Mouse (Mus musculus) urinary bladder, postnatal 14 days (tissue): ENCODE measurements at regions not wholly inside any gene's neighbourhood (a gene's known extent, or its start where the extent isn't known, plus 50 kb on each side); places are given as distances from the start of the nearest gene placed in this dataset.
"Not testable (repeated sequence)": the region's sequence is repeated elsewhere in the genome, so short reads cannot be mapped to it uniquely, and the experiment has no call there.

ENCODE experiments used
- DNase-seq: peaks from one replicate; pipeline ENCODE4 v3.0.0; 2021; ENCODE audit warnings: low spot score

GRCm38 (mm10) chr1:102062268-102062667 is 2289.7 kb downstream of the Cntnap5b start:
- no peak for DNase-seq

GRCm38 (mm10) chr1:102105658-102106057 is 2333.1 kb downstream of the Cntnap5b start:
- no peak for DNase-seq

- DNase-seq = no peak
These were observed 2366.5 kb downstream of the Cntnap5b start for GRCm38 (mm10) chr1:102139021-102139420.

GRCm38 (mm10) chr1:102146368-102146767 is 2373.8 kb downstream of the Cntnap5b start:
- no peak for DNase-seq

GRCm38 (mm10) chr1:102166649-102167048 is 2394.1 kb downstream of the Cntnap5b start:
- no peak for DNase-seq

GRCm38 (mm10) chr1:102170566-102171286 is 2398.2 kb downstream of the Cntnap5b start:
- DNase-seq = no peak

GRCm38 (mm10) chr1:102185925-102186324 is 2413.4 kb downstream of the Cntnap5b start:
- DNase-seq = no peak

GRCm38 (mm10) chr1:102235473-102235872 is 2462.9 kb downstream of the Cntnap5b start:
- DNase-seq = no peak

- DNase-seq = not testable (repeated sequence)
These were observed 2490.7 kb downstream of the Cntnap5b start for GRCm38 (mm10) chr1:102263126-102263860.

GRCm38 (mm10) chr1:102264457-102264856 is 2491.9 kb downstream of the Cntnap5b start:
- not testable (repeated sequence) for DNase-seq

GRCm38 (mm10) chr1:102274456-102274855 is 2493.9 kb upstream of the Cdh20 start:
- no peak for DNase-seq

GRCm38 (mm10) chr1:102288288-102288687 is 2480.0 kb upstream of the Cdh20 start:
- no peak for DNase-seq

- no peak for DNase-seq
These were observed 2464.8 kb upstream of the Cdh20 start for GRCm38 (mm10) chr1:102303526-102303925.

GRCm38 (mm10) chr1:102353136-102353535 is 2415.2 kb upstream of the Cdh20 start:
- no peak for DNase-seq

- DNase-seq = not testable (repeated sequence)
These were observed 2410.4 kb upstream of the Cdh20 start for GRCm38 (mm10) chr1:102357911-102358310.

- DNase-seq = peak; percentile 2
These were observed 2389.7 kb upstream of the Cdh20 start for GRCm38 (mm10) chr1:102378613-102379012.
